Mouse (Mus musculus) frontal cortex, postnatal 10 days (tissue): ENCODE results near the gene Spint1.

Source experiments
- DNase-seq, 2 experiments: peaks; one replicate each; pipeline ENCODE4 v3.0.0; 2022; ENCODE audit warnings: low spot score in 2 of 2, mixed read lengths in 1 of 2

The Spint1 gene

DNA sequence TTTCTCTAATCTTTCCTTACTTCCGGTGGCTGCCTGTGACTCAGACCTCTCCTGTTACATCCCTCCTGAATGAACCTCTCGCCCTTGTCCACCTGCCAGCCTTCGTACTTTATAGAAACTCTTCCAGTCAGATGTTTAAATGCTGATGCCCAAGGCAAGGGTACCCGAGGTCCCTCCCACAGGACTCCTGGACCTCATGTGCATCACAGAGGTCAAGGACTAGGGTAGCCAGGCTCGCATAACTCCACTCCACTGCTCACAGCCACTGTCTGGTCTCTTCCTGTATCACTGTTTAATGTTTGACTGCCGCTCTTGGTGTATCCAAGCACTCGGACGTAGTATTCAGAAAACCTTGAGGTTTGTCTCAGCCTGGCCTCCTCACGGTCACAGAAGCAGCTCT is 5.4 kb downstream of the Spint1 start:
- no peak for DNase-seq

- no peak for DNase-seq
Measured at GRCm38 (mm10) chr2:119245246-119245645, 8.1 kb downstream of the Spint1 start.

DNA sequence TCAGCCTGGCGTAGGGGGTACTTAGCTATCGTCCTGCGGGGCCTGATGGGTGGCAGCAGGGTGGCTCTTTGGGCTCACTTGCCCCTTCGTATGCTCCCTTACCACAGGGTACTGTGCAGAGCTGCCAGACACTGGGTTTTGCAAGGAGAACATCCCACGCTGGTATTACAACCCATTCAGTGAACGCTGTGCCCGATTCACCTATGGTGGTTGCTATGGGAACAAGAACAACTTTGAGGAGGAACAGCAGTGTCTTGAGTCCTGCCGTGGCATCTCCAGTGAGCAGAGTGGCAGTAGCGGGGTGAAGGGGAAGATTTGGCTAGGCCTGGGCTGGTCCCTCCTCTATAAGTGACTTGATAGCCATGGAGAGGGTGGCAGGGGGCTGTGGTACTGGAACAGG is 10.7 kb downstream of the Spint1 start:
- DNase-seq, result no peak

DNA sequence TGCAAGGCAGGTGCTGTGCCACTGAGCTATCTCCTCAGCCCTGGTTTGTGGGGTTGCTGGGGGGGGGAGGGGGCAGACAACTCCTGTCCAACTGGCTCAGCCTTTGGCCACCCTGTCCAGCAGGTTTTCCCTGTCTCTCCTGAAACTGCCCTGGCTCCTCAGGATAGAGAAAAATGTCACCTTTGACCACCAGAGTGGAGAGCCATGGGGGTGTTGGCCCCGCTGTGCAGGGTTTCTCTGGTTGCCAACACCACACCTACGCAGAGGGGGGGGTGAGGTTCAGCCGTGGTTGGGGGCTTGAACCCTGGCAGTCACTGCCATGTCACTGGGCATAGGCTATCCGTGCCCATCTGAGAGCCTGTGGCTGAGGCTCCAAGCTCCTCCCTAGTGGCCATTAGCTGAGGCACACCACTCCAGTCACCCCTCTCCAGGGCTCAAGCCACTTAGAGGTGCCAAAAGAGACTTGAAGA is 12.5 kb downstream of the Spint1 start:
- no peak for DNase-seq

- no peak for DNase-seq
Measured at GRCm38 (mm10) chr2:119250377-119250776, 13.2 kb downstream of the Spint1 start.

- peak in 1 of 2 experiments; percentile 68 for DNase-seq
Measured at GRCm38 (mm10) chr2:119250826-119251478, 13.8 kb downstream of the Spint1 start.

- no peak for DNase-seq
Measured at GRCm38 (mm10) chr2:119254976-119255375, 17.8 kb downstream of the Spint1 start.

DNA sequence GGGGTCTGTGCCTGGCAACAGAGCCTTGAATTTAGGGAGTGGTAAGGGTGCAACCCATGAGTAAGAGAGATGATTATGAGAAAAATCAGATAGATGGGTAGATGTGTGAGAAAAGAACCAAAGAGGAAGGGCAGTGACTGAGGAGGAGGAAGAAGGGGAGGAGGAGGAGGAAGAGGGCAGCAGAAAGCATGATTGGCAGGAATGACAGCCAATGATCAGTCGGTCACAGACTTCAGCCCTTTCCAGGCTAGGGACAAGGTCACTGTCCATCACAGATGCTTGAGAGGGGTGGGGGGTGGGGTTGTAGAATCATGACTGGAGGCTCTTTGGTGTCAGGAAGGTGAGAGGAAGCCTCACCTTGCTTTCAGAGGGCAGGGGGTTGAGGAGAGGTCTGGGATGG is 23.4 kb downstream of the Spint1 start:
- no peak for DNase-seq

- no peak for DNase-seq
Measured at GRCm38 (mm10) chr2:119261326-119261725, 24.2 kb downstream of the Spint1 start.

GRCm38 (mm10) chr2:119262978-119263377 is 25.8 kb downstream of the Spint1 start:
- no peak for DNase-seq

- DNase-seq, result no peak
Measured at GRCm38 (mm10) chr2:119263813-119264212, 26.7 kb downstream of the Spint1 start.

- no peak for DNase-seq
Measured at GRCm38 (mm10) chr2:119270286-119270642, 33.1 kb downstream of the Spint1 start.

DNA sequence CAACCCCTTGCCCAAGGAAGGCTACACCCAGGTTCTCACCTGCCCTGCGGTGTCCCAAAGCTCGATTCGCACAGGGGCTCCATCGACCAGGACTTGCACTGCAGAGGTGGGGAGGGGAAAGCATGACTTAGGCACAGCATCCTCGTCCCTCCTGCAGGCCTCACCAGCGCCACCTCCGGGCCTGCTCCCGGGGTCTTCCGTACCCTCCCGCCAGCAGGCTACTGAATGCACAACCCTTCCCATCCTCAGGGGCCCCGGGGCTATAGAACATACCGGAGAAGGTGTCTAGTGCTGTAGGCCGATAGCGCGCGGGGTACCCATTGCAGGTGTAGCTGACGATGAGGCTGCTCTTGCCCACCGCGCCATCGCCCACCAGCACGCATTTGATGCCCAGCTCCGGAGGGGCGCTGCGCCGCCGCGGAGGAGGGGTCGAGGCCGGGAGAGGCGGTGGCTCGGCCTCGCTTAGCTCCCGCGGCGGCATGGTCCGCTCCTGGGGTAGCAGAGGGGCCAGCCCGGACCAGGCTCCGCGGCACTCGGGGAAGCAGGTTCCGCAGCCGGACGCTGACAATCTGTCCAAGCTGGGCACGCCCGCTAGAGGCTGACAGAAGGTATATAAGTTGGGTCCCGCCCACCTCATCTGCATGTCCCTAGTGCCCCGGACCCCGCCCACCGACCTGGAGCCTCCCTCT is 33.6 kb downstream of the Spint1 start, which contains the start of gene Rhov:
Gene Rhov, minus strand, starts transcription at position 630 of the 689 bp plus-strand sequence.
- DNase-seq, result peak in 1 of 2 experiments; percentile 53

GRCm38 (mm10) chr2:119274126-119274525 is 37.0 kb downstream of the Spint1 start:
- DNase-seq, result no peak

DNA sequence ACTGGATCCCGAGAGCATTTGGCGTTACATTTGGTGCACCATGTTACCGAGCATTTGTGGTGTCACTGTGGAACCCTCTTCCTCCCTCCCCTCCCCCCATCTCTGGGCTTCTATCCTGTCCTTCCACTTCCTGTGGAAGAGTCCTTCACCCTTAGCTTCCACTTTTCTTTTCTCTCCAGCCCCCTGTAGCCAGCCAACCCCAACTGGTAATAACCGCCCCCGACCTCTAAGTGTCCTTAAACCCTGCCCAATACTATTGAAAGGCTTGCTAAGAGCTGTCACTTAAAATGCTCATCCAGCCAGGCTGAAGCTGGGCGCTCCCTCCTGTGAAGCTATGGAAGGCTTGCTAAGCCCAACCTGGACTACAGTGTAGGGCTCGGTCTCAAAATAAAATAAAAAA is 39.8 kb downstream of the Spint1 start:
- DNase-seq, result no peak

- no peak for DNase-seq
Measured at GRCm38 (mm10) chr2:119277810-119278209, 40.6 kb downstream of the Spint1 start.

DNA sequence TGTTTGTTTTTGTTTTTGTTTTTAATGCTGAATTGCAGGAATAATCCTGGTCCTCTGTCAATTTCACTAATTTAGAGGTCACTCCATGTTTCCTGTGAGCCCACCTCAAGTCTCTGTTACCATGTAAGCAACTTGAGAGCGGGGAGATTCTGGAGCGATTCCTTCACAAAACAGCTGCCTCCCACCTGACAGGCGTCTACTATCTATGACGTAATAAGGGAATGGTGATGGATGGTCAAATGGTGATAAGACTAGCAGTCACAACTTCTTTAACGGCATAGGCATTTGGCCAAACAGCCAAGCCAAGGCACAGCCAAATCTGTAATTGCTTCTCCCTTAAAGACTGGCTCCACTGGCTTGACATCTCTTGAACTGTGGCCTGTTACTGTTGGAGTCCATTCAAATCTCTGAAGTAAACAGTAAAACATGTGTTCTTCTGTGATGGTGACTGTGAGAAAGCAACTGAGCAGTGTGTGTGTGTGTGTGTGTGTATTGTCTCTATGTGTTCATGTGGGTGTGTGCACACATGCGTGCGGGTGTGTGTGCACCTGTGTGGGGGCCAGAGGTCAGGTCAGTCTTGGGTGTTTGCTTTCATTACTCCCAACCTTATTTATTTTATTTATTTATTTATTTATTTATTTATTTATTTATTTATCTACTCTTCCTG is 44.9 kb downstream of the Spint1 start:
- no peak for DNase-seq

DNA sequence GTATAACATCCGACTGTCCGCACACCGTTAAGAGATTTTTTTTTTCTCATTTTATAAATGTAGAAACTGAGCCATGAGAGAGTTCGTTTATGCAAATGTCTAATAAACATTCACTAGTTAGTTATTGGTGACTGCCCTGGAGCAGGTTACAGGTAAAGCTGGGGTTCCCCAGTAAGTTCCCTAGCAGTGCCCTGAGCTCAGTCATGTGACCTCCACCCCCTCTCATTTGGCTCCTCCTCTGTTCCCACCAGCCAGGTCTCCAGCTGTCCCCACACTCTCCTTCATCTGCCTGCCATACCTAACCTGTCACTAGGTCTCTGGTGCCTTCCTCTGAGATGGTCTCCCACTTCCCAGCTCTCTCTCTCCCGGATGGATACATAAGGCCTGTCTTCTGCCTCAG is 50.2 kb downstream of the Spint1 start:
- no peak for DNase-seq

DNA sequence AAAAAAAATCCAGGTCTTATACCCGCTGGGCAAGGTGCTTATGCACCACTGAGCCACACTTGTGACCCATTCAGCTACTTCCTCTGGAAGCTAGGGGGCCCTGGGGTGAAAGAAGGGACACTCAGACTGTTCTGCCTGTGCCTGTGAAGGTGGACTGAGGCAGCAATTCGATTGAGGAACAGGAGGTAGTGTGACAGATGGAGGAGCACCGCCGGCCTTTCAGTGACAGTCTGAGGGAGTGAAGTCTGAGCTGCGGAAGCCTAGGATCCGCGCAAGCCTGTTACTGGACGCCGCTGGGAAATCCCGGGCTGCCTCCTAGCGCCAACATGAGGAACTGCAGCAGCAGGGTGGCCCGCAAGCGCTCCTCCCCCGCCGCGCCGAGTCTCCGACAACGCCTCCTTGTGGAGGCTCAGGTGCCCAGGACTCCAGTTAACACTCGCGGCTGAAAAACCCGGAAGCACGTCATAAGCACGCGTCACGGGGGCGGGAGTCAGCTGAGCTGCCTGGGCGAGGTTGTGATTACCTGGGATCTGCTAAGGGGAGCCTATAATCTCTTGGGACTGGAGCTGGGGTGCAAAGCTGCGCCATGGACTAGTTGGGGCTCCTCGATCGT is 51.2 kb downstream of the Spint1 start, which contains the start of gene Vps18:
Gene Vps18, plus strand, starts transcription at position 471 of the 613 bp plus-strand sequence.
- peak; percentile 93 to 97 for DNase-seq

DNA sequence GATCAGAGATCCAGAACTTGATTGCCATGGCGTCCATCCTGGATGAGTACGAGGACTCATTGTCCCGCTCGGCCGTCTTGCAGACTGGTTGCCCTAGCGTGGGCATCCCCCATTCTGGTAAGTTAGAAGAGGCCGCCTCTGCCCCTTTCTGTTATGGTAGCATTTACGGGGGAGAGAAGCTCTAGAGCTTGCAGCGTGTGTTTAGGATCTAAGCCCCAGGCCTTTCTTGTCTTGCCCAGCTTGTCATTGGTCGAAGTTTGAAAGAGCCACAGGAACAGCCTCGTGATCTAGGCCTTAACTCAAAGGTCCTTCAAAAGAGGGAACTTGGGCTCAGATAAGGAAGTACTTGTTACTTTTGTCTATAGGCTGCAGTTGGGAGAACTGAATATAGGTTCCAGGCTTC is 51.9 kb downstream of the Spint1 start:
- DNase-seq, result no peak

- DNase-seq, result no peak
Measured at GRCm38 (mm10) chr2:119292281-119292680, 55.1 kb downstream of the Spint1 start.

DNA sequence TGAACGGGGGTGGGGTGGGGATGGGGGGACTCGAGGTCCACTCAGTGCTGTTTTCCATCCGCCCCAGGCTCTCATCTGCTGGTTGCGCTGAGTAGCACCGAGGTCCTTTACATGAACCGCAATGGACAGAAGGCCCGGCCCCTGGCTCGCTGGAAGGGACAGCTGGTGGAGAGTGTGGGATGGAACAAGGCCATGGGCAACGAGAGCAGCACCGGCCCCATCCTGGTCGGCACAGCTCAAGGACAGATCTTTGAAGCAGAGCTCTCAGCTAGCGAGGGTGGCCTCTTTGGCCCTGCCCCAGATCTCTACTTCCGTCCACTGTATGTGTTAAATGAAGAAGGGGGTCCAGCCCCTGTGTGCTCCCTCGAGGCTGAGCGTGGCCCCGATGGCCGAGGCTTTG is 55.7 kb downstream of the Spint1 start:
- no peak for DNase-seq
